Mouse (Mus musculus): ENCODE results near the gene Adora1.
A peak's percentile ranks its signal among the peaks of the same experiment; 100 is the strongest.

The Adora1 gene

DNA sequence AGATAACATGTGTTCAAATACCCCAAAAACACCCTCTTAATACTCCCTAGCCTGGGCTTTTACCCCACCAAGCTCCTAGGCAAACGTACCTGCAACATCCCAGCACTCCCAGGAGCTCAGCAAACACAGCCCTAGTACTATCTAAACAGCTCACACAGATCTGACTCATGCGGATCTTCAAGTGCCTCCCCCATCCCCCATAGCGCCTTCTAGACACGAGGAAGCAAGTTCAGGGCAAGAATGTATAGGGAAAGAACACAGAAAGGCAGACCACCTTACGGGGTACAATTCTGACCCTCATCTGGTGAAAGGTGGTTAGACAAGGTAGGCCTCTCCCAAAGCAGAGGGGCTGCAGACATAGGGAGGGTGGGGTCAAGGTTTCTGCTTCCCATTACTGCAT lies 29.1 kb downstream of the Adora1 start:
- TF ChIP-seq NANOG (IDR thresholded peaks at IDR 0.05; ENCODE audit: borderline replicate concordance, low read length), result no peak
- no peak for TF ChIP-seq POU5F1 (IDR thresholded peaks at IDR 0.05; ENCODE audit: borderline replicate concordance, low read length)
- no peak for TF ChIP-seq CTCF (conservative IDR thresholded peaks at IDR 0.05; ENCODE audit: low read length)
- Histone ChIP-seq H3K4me3 (replicated peaks; ENCODE audit: low read length) (no peak overlapping the region), H3K4me1 (replicated peaks; ENCODE audit: low read depth, low read length) (peaks cover 22% of the 10 kb centered on the region), H3K9me3 (ENCODE audit: low read length) (peaks cover 7% of the 10 kb centered on the region), H3K27me3 (ENCODE audit: insufficient read depth, low read length) (peaks cover 9% of the 10 kb centered on the region; the same call in 1 of the 2 replicates), H3K36me3 (ENCODE audit: insufficient read depth, low read length) (no peaks in the 10 kb centered on the region)

DNA sequence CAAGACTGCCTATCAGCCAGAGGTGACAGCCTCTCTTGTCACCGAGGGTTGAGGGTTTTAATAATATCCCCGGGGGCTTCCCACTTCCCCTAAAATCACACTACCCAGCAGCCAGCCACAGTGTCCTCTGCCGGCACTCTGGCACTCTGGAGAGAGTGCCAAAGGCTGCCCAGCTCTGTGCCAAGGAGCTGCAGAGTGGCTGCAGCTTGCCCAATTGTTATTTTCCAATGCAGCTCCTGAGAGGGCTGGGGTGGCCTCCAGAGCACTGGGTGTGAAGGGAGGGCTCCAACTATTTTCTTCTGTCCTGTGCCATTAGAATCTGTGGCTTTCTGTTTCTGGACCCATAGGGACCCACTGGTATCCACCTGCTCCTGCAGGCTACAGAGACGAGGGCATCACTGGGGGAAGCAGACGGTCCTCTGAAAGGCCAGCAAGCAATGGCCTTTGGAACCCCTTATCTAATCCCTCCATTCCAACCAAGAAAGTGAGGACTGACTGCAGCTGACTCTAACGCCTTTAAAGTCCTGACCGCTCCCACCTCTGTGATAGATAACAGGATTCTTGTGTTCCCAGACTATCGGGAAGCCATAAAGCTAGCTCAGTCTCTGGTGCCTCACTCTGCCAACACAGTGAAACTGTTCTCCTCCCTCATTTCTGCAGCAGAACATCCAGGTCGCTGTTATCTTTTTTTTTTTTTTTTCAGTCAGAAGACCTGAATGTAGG lies 29.8 kb downstream of the Adora1 start:
- Histone ChIP-seq H3K4me3 (replicated peaks; ENCODE audit: low read length) (no peak overlapping the region), H3K4me1 (replicated peaks; ENCODE audit: low read depth, low read length) (peaks cover 16% of the 10 kb centered on the region), H3K36me3 (ENCODE audit: insufficient read depth, low read length) (no peaks in the 10 kb centered on the region), H3K27me3 (ENCODE audit: insufficient read depth, low read length) (peaks cover 8% of the 10 kb centered on the region; the same call in 1 of the 2 replicates), H3K9me3 (ENCODE audit: low read length) (peaks cover 7% of the 10 kb centered on the region)
- TF ChIP-seq CTCF (conservative IDR thresholded peaks at IDR 0.05; ENCODE audit: low read length) (no peak), POU5F1 (IDR thresholded peaks at IDR 0.05; ENCODE audit: borderline replicate concordance, low read length) (no peak), NANOG (IDR thresholded peaks at IDR 0.05; ENCODE audit: borderline replicate concordance, low read length) (no peak)

DNA sequence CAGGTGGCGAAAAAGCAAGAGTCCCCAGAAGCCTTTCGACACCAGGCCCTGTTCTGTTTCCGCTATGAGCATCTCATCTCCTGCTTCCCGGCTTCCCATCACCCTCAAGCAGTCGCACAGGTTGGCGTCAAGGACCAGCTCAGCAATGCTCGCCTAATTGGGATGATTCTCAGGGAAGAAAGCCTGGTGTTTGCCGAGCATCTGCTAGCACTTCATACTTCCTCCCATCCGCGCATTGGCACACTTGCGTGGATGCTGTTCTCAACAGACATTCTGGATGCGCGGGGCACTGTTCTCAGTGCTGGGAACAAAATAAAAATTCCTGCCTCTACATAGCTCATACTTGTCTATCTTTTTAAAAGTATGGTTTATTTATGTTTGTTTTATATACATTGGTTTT lies 31.0 kb downstream of the Adora1 start:
- Histone ChIP-seq H3K27me3 (ENCODE audit: insufficient read depth, low read length) (peaks cover 8% of the 10 kb centered on the region; the same call in 1 of the 2 replicates), H3K4me1 (replicated peaks; ENCODE audit: low read depth, low read length) (peaks cover 10% of the 10 kb centered on the region), H3K9me3 (ENCODE audit: low read length) (peaks cover 7% of the 10 kb centered on the region), H3K4me3 (replicated peaks; ENCODE audit: low read length) (no peak overlapping the region), H3K36me3 (ENCODE audit: insufficient read depth, low read length) (no peaks in the 10 kb centered on the region)
- TF ChIP-seq CTCF (conservative IDR thresholded peaks at IDR 0.05; ENCODE audit: low read length), result no peak
- no peak for TF ChIP-seq POU5F1 (IDR thresholded peaks at IDR 0.05; ENCODE audit: borderline replicate concordance, low read length)
- no peak for TF ChIP-seq NANOG (IDR thresholded peaks at IDR 0.05; ENCODE audit: borderline replicate concordance, low read length)

DNA sequence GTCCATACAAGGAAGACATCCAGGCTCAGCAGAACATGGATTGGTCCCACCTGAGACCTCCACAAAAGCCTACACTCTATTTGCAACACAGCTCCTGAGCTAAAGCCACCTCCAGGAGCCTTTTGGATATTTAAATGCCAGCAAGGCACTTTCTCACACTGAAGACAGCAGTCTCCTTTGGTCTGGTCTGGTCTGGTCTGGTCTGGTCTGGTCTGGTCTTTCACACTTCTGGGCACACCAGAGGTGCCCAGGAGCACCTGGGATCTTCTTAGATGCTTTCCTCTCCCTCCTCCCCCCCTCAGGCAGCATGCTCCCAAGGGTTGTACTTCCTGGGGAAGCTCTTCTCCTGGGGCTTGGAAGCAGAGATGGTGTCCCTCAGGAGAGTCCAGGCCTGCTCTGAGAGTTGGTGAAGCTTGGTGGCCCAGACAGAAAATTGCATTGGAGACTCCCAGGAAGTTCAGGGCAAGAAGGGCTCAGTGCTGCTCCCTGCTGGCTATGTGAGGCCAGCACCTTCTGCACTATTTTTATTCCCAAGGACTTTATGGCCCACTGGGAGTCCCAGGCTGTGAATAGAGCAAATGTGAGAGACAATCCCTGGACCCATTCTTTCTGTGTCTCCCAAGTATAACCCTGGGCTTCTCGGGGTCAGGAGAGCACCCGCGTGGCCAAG lies 33.3 kb downstream of the Adora1 start:
- Histone ChIP-seq H3K36me3 (ENCODE audit: insufficient read depth, low read length) (no peaks in the 10 kb centered on the region), H3K4me1 (replicated peaks; ENCODE audit: low read depth, low read length) (peaks cover 19% of the 10 kb centered on the region), H3K9me3 (ENCODE audit: low read length) (no peaks in the 10 kb centered on the region), H3K4me3 (replicated peaks; ENCODE audit: low read length) (no peak overlapping the region), H3K27me3 (ENCODE audit: insufficient read depth, low read length) (peaks cover 3% of the 10 kb centered on the region; the same call in 1 of the 2 replicates)
- no peak for TF ChIP-seq NANOG (IDR thresholded peaks at IDR 0.05; ENCODE audit: borderline replicate concordance, low read length)
- TF ChIP-seq CTCF (conservative IDR thresholded peaks at IDR 0.05; ENCODE audit: low read length), result peak; percentile 87

DNA sequence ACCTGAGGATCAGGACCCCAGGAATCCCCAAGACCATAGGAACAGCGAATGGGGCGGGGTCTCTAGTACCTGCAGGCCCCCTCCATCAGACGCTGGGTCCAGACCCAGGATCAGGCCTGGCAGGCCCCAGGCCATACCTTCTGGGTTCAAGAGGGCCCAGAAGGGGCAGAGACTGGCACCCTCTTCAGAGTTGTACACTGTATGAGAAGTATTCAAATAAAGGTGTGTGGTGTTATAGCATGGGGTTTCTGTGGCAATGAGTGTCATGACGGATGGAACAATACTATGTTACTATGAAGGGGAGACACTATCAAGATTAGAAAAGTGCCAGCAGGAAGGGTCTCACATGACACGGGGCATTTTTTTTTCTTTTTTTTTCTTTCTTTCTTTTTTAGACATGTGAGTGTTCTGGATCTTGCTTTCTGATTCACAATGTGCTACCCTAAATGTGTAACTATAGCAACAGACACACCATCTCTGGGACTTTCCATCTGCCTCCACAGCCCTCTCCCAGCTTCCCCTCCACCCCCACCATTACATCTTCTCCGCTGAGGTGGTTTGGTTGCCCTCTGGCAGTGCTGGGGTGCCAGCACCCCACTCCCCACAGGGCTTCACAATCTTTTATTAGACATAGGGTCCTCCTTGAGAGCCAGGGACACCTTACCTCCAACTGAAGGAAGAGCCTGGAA lies 34.1 kb downstream of the Adora1 start:
- Histone ChIP-seq H3K27me3 (ENCODE audit: insufficient read depth, low read length) (0 out of 2 replicates have a peak, but pooled peaks cover 6% of the 10 kb centered on the region), H3K4me1 (replicated peaks; ENCODE audit: low read depth, low read length) (peaks cover 26% of the 10 kb centered on the region), H3K4me3 (replicated peaks; ENCODE audit: low read length) (no peak overlapping the region), H3K9me3 (ENCODE audit: low read length) (no peaks in the 10 kb centered on the region), H3K36me3 (ENCODE audit: insufficient read depth, low read length) (no peaks in the 10 kb centered on the region)
- TF ChIP-seq POU5F1 (IDR thresholded peaks at IDR 0.05; ENCODE audit: borderline replicate concordance, low read length), result no peak
- no peak for TF ChIP-seq CTCF (conservative IDR thresholded peaks at IDR 0.05; ENCODE audit: low read length)
- no peak for TF ChIP-seq NANOG (IDR thresholded peaks at IDR 0.05; ENCODE audit: borderline replicate concordance, low read length)

DNA sequence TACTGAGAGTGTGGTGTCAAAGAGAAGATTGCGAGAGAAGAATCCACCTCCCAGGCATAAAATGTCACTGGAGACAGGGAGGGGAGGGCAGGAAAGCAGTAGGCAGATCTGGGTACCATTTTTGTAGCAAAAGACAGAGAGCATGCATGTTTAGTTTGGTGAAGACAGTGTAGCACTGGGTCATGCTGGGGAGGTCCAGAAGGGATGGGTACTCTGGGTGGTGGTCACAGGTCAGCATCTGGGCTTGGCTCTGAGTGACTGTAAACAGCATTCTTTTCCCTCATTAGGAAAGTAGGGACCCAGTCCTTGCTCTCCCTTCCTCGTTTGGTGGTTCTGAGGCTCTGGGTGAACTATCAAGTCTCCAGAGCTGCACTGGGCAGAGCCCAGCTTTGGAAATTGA lies 34.8 kb downstream of the Adora1 start:
- TF ChIP-seq CTCF (conservative IDR thresholded peaks at IDR 0.05; ENCODE audit: low read length) (no peak), NANOG (IDR thresholded peaks at IDR 0.05; ENCODE audit: borderline replicate concordance, low read length) (no peak), POU5F1 (IDR thresholded peaks at IDR 0.05; ENCODE audit: borderline replicate concordance, low read length) (no peak)
- Histone ChIP-seq H3K9me3 (ENCODE audit: low read length) (no peaks in the 10 kb centered on the region), H3K27me3 (ENCODE audit: insufficient read depth, low read length) (0 out of 2 replicates have a peak, but pooled peaks cover 6% of the 10 kb centered on the region), H3K4me1 (replicated peaks; ENCODE audit: low read depth, low read length) (peaks cover 32% of the 10 kb centered on the region), H3K4me3 (replicated peaks; ENCODE audit: low read length) (no peak overlapping the region), H3K36me3 (ENCODE audit: insufficient read depth, low read length) (no peaks in the 10 kb centered on the region)

DNA sequence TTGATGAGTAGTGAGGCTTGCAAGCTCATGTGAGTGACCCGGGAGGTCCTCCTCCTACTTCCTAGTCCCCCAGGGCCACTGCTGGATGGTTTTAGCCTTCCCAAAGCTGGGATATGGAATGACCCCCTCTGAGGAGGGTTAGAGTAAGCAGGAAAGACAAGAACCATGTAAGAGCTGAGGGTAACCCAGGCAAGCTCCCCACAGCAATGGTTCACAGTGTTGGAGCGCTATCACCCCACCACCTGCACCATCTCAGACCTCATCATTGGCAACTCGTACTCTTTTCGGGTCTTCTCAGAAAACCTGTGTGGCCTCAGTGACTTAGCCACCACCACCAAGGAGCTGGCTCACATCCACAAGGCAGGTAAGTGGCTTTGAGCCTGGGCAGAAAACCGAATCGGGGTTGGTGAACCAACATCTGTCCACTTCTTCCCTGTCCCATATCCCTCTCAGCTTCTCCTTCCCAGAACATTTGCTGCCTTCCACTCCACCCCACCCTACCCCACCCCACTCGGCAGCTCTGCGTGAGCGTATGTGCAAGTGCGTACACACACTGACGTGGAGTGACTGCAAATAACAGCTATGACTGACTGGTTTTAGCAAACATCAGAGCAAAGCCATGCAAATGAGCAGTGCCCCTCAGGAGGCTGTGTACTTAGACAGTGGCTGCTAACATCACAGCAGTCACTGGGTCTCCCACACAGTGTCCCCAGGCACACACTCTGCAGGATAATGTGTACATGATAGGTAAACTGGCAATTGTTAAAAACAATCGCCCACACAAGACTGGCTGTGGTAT lies 36.8 kb downstream of the Adora1 start:
- TF ChIP-seq POU5F1 (IDR thresholded peaks at IDR 0.05; ENCODE audit: borderline replicate concordance, low read length), result no peak
- TF ChIP-seq CTCF (conservative IDR thresholded peaks at IDR 0.05; ENCODE audit: low read length), result no peak
- no peak for TF ChIP-seq NANOG (IDR thresholded peaks at IDR 0.05; ENCODE audit: borderline replicate concordance, low read length)
- H3K27me3 ChIP-seq (ENCODE audit: insufficient read depth, low read length), result peaks cover 5% of the 10 kb centered on the region; the same call in 1 of the 2 replicates

More for the DNA sequence above, 36.8 kb downstream of the Adora1 start:
- peaks cover 51% of the 10 kb centered on the region for H3K4me1 ChIP-seq (replicated peaks; ENCODE audit: low read depth, low read length)
- H3K36me3 ChIP-seq (ENCODE audit: insufficient read depth, low read length), result no peaks in the 10 kb centered on the region
- H3K4me3 ChIP-seq (replicated peaks; ENCODE audit: low read length), result no peak overlapping the region
- H3K9me3 ChIP-seq (ENCODE audit: low read length), result no peaks in the 10 kb centered on the region

Data from E14TG2a.4 (cell line).